Mouse (Mus musculus): ENCODE data around the gene Hoxb1.

Gene Hoxb1

DNA sequence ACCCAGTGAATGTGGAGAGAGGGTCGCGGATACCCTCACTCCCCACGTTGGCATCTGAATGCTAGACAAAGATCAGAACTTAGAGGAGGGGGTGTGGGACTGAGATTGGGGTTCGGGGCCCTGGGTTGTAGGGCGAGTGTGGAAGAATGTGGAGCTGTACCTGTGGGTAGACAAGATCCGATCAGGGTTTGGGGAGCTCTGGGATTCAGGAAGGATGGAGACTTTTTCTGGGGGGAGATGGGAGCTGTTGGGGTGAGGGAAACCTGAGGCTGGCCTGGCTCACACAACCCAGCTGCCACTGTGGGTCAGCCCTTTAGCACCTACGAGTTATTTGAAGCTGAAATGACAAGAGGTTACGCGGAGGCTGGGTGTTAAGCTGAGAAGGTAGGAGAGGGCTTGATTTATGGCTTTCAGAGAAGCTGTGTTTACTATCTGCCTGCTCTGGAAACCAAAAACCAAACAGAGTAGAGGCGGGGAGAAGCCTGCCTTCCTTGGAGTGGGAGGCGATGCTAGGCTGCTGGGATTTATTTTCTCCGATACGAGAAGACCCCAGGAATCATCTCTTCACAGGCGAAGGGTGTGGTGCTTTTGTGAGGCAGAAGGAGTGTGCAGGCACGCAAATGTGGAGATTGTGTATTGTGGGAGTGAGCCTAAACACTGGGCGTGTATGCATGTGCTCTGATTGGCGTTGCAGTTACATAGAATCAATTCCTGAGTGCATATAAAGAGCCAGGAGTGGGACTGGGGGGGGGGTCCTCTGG is 32.1 kb upstream of the Hoxb1 start:
- no peak for DNase-seq (ENCODE audit: low read depth in 2 of 2, low spot score in 2 of 2)

DNA sequence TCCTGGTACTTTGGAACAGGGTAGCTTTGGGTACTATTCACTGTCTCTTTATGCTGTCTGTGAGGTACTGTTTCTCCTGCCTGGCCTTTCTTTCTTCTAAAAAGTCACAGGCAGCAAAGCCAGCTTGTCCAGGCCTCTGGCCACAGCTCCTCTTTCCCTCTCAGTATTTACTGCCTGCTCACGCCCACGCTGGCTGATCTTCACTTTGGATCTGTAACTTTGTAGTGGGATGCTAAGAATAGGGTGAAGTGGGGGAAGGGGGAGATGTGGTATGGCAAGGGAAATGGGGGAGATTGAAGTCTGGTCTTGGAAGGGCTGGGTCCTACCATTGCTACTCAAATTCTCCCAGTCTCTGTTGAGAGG is 31.6 kb upstream of the Hoxb1 start:
- no peak for DNase-seq (ENCODE audit: low read depth in 2 of 2, low spot score in 2 of 2)

DNA sequence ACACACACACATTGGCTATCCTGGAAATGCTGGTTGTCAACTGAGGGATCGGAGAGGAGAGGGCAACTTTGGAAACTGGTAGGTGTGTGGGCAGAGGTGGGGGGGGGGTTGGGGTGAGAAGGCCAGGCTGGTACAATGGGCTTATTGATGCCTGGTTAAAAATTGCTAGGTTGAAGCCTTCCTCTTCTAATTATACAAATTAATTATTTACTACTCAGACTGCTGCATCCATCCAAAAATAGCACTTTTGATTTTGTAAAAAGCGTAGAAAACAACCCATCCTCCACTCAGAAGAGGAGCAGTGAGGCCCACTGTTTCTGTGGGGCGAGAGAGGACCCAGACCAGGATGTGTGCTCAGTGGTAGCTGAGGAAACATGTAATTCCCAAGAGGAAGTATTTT is 30.6 kb upstream of the Hoxb1 start:
- no peak for DNase-seq (ENCODE audit: low read depth in 2 of 2, low spot score in 2 of 2)

DNA sequence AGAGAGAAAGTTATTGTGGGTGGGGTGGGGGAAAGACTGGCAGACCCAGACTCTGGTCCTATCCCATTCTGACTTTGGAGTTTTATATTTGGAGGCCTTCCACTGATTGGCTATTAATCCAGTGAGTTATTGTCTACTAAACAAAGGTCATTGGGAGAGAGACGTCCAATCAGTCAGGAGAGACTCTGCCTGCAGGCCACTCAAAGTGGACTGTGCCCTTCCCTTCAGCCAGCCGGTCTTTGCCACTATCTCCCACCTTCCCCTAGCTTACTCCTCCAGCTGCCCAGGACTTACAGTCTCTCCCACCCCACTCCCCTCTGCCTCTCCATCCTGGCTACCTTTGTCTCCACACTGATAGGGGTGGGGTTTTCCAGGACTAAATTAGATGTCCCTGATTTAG is 29.0 kb upstream of the Hoxb1 start:
- DNase-seq (ENCODE audit: low read depth in 2 of 2, low spot score in 2 of 2), result no peak

DNA sequence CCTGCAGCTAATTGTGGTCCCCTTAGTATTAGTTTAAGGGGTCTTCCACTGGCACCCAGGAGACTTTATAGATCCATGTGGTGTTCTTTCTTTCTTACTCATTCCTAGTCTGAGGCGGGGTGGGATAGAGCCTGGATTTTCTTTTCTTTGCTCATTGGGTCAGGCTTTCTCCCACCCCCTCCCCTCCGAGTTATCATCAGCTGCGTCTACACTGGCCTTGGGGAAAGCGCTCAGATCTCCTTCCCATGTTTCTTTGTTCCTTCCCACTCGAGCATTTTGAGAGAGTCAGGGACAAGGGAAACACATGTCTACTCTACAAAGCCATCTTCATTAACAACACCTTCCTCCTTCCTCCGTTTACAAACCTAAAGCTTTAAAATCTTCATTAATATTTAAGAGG is 28.5 kb upstream of the Hoxb1 start:
- DNase-seq (ENCODE audit: low read depth in 2 of 2, low spot score in 2 of 2), result no peak

DNA sequence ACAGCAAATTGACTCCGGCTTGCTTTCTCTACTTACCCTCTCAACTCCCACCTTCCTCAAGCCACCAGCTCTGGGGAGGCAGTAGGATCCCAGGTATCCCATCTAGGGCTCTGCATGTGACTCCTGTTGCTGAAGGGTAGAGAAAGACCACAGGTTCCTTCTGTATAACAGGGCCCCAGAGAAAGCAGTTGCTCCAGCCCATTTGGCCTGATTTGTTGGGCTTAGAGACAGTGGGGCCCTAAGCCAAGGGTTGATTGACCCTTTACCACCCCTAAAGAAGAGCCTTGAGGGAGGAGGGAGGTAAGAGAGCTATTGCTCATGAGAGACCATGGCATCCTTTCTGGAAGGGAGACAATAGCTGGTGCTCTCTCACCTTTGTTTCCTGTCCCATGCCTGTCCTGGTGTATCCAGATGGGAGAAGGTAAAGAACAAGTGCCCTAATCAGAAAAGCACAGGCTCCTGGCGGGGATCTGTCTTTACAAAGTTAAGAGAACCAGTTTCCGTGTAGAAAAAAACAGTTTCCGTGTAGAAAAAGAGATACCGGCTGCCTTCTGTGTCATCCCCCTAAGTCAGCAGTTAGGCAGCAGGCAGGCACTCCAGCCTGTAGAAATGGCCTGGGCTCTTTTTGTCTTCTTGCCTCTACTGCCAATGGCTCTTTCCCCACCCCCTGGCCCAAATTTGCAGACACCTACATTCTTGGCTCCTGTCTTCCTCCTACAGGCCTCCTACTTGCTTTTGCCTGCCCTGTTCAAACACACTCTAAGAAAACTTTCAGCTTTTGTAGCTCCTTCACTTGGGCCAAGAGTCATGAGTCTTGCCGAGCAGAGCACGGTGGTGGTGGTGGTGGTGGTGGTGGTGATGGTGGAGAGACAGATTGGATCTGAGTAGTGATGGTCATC is 26.3 kb upstream of the Hoxb1 start:
- no peak for DNase-seq (ENCODE audit: low read depth in 2 of 2, low spot score in 2 of 2)

DNA sequence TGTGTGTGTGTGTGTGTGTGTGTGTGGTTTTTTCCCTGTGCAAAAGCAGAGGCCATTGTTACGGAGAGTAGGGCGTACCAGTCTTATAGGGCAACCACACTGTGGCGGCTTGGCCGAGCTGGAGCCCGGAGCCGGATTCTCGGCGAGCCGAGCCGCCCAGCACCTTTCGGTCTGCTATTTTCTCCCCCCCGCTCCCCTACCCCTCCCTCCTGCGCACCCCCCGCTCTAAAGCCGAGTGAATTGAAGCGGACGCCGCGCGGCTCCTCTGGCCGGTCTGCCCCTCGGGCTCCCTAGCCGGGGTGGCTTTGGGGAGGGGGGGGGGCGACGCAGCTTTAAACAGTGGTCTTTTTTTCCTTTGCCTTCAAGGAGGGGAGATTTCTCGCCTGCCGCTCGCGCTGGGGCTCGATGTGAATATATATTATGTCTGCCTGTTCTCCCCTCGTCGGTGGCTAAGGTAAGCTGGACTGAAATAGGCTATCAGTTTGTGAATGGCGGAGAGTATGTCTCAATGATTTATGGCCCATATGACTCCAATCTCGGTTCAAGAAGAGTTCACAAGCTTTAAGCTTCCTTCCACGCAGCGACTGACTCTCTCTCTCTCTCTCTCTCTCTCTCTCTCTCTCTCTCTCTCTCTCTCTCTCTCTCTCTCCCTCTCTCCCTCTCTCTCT is 24.7 kb upstream of the Hoxb1 start:
- DNase-seq (ENCODE audit: low read depth in 2 of 2, low spot score in 2 of 2), result no peak

DNA sequence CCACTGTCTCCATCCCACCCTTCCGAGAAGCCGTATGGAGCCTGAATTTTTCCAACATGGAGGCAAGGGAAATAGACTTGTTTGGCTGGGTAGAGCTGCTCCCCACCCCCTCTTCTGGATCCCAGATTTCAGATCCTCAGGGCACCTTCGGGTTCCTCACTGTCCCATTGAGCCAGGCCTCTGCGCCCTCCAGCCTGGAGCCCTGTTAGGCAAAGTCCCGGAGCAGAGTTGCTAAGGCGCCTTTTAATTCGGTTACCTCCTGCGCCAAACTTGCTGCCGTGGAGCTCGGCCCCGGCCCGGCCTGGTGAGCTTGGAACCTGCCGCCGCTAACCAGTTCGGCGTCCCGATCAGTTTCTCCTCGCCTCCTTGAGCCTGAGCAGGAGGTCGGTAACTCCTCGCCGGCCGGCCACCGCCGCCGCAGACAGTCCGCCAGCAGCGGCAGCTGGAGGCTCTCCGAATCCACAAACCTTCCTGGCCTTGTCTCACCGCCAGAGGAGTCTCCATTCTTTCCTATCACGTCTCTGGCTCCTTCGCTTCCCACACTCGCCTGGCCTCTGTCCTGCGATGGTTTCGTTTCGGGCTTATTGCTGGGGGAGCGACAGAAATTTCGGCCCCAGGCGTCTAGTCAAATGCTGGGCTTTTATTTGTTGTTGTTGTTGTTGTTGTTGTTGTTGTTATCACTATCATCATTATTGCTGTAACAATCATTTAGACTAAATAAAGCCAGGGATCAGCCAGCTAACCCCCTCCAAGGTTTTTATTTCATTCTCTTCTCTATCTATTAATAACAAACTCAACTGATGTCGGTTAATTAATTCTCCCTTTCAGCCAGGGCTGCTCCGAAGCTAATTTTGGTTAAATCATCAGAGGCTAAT is 23.6 kb upstream of the Hoxb1 start:
- DNase-seq (ENCODE audit: low read depth in 2 of 2, low spot score in 2 of 2), result no peak

DNA sequence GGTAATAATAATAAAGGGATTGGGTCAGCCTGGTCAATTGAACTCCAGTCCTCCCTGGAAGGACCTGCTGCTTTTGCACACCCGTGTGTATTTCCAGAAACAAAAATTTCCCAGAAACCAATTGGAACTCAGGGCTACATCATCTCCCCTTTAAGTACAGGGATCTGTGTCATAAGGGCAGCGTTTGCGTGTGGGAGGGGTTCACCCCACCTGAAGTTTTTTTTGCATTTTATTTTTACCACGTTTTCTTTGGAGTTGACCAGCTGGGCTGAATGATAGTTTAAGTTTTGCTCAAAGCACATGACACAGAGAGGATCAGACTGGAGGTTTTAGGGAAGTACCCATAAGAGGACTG is 23.0 kb upstream of the Hoxb1 start:
- no peak for DNase-seq (ENCODE audit: low read depth in 2 of 2, low spot score in 2 of 2)

DNA sequence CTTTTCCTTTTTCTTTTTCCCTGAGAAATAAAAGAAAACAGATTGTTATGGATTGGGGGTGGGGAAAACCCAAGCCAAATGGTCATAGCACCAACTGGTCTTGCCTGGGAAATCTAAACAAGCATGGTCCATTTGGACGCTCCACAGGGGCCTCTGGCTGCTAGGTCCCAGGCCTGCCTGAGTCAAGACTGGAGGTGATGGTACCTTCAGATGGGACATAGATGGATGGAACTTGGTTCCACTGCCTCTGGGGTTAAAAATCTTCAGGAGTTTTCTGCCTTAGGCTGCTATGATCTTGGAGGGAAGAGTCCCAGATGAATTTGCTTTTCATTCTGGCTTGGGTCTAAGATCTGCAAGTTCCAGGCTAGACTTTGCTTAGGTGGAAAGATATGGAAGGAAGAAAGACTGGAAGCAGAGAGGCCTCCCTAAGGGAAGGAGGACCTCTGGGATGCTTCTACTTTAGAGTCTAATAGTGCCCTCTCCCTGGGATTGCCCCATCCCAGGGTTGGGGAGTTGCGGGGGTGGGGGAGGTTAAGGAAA is 22.3 kb upstream of the Hoxb1 start:
- DNase-seq (ENCODE audit: low read depth in 2 of 2, low spot score in 2 of 2), result no peak

DNA sequence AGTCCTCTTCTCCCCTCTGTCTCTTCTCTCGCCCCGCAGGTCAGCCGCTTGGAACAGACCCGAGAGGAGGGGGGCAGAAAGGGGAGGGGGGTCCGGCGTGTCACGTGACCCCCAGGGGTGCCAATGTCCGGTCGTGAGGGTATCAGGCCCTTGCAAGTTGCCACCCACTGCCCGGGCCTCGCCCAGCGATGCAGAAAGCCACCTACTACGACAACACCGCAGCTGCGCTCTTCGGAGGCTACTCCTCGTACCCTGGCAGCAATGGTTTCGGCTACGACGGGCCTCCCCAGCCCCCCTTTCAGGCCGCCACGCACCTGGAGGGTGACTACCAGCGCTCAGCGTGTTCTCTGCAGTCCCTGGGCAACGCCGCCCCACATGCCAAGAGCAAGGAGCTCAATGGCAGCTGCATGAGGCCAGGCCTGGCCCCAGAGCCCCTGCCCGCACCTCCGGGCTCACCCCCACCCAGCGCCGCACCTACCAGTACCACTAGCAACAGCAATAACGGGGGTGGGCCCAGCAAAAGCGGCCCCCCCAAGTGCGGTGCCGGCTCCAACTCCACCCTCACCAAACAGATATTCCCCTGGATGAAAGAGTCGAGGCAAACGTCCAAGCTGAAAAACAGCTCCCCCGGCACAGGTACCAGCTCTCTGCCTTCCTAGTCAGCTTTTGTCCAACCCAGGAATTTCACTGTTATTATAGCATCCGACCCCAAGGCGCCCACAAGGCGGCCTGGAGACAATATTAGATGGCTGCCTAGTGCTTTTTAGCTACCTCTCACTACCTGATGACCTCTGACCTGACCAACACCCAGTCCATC is 21.3 kb upstream of the Hoxb1 start:
- DNase-seq (ENCODE audit: low read depth in 2 of 2, low spot score in 2 of 2), result no peak

DNA sequence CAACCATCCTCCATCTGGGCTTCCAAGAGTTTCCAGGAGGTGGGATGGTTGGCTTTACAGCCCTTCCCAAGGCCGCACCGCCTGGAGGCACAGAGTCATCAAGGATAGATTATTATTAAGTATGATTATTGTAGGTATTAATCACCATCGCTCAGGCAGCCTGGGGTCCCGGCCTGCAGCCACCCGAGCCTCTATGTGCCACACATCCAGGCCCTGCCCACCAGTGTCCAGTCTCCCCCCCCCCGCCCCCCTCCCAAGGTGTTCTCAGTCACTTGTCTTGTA is 20.7 kb upstream of the Hoxb1 start:
- DNase-seq (ENCODE audit: low read depth in 2 of 2, low spot score in 2 of 2), result no peak

DNA sequence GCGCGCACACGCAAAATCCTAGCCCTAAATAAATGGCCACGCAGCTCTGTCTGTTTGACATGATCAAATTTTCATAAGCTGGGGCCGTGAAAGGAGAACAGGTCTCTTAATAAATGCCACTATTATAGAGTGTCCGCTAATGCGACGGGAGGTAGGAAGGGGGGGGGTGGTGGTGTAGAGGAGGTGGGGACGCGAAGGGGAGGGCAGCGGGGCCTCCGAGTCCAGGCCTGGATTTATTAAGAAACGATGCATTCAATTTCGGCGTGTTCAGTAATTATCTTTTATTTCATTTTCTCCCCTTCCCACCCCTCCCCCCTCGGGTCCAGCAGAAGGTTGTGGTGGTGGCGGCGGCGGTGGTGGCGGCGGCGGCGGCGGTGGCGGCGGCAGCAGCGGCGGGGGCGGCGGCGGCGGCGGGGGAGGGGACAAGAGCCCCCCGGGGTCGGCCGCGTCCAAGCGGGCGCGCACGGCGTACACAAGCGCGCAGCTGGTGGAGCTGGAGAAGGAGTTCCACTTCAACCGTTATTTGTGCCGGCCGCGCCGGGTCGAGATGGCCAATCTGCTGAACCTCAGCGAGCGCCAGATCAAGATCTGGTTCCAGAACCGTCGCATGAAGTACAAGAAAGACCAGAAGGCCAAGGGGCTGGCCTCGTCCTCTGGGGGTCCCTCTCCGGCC is 20.2 kb upstream of the Hoxb1 start:
- DNase-seq (ENCODE audit: low read depth in 2 of 2, low spot score in 2 of 2), result no peak

DNA sequence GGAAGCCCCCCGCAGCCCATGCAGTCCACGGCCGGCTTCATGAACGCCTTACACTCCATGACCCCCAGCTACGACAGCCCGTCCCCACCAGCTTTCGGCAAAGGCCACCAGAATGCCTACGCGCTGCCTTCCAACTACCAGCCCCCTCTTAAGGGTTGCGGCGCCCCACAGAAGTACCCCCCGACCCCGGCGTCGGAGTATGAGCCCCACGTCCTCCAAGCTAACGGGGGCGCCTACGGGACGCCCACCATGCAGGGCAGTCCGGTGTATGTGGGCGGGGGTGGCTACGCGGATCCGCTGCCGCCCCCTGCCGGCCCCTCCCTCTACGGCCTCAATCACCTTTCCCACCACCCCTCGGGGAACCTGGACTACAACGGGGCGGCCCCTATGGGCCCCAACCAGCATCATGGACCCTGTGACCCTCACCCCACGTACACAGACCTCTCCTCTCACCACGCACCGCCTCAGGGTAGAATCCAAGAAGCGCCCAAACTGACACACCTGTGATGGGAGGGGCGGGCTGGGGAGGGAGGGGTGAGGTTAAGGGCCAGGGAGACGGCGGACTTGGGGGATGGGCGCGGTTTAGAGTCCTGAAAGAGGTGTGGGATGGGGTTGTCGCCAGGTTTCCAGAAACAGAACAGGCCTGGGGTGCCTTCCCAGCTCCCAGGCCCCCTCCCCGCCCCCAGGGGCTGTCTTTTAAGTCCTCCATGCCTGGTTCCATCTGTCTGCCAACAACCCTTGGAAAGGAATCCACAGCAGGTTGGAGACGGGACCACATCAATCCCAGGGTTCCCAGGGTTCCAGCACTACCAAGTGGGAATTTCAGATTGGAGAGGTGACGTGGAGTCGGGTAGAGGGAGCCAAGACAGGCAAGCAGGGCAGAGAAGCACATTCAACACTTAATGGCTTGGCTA is 19.4 kb upstream of the Hoxb1 start:
- DNase-seq (ENCODE audit: low read depth in 2 of 2, low spot score in 2 of 2), result no peak

DNA sequence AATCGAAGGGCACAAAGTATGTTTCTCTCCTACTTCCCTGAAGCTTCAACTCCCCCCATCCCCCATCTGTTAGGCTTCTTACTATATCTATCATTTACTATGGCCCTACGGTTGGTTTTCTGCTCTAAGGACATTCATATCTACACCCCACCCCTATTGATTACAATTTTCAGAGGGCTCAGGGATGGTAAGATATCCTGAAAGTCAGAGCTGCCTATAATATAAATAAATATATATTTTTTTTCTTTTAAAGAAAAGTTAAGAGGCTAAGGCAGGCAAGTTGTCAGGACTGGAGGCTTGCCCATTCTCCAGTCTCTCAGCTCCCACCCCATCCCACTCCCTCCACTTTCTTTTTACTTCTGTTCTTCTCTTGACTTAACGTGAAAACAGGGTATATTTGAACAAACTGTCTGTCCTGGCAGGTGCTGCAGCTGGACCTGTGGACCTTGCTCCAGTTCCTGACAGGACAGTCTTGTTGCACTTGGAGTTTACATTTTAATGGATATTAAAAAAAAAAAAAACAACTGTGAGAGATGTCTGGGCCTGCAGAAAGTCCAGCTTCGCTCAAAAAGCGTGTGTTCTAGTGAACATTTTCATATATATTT is 18.5 kb upstream of the Hoxb1 start:
- DNase-seq (ENCODE audit: low read depth in 2 of 2, low spot score in 2 of 2), result no peak

DNA sequence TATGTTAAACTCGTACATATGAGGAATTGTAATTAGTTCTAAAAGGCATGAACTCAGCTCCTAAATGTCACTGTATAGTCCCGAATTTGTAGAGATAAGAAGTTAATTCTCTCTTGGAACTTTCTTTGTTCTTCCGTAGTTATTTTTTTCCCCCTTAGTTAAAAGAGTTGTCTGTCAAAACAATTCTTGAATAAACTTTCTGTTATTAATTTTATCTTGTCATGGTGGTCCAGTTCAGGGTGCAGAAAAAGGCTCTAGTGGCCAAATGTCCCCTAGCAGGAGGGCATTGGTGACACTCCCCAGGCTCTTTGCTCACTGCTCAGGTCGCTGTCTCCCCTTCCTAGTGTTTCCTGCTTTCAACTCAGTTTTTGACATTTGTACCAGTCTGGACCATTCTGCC is 17.8 kb upstream of the Hoxb1 start:
- DNase-seq (ENCODE audit: low read depth in 2 of 2, low spot score in 2 of 2), result no peak

DNA sequence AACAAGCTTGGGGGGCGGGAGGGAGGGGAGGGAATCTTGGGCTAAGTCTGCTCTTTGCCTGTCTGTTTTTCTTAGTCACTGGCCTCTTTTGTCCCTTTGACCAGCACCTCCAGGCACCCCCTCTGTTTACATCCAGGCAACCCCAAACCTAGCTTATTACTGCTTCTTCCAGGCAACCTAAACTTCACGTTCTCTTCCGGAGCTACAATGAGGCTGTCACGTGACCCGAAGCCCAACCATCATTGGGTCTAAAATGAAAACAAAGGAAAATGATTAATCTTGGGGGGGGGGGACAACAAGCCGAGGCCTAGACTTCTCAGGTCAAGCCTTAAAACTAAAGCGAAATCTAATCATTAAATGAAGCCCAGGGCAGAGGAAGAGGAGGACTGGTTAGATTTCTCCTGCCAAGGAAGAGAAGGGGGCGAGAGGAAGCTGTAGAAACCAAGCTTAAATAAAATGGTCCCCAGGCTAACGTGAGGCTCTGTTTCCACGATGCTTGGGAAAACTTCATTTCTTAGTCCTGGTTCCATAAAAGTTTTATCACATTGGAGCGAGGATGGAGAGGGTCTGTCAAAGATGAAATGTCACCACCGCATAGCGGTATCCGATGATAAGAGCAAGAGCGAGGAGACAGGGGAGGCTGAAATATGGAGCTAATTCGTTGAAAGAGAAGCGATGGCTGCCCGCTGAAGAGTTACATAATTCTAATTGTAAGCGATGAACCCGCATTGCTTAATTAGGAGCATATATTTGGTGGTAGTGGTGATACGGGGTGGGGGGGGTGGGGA is 17.2 kb upstream of the Hoxb1 start:
- no peak for DNase-seq (ENCODE audit: low read depth in 2 of 2, low spot score in 2 of 2)

DNA sequence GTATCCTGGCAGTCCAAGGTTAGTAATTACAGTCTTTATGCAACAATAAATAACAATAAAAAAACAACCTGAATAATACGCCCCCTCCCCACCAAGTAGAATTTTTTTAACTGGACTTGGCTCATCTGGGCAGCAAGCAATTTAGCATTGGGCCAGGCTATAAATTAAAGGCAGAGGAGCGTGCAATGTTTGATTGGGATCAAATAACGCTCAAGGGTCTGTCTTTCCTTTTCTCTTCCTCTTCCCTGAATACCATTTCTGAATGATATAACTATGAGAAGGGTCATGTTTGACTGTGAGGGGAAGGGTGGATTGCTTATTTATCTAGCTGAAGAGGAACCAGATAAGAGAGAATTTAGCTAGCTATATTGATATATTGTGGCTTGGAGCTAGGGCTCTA is 16.6 kb upstream of the Hoxb1 start:
- no peak for DNase-seq (ENCODE audit: low read depth in 2 of 2, low spot score in 2 of 2)
